Mouse (Mus musculus): ENCODE measurements around the gene Msantd1. TPM values are rescaled to one million over a fixed set of nuclear protein-coding genes. Genes with fewer than 3 reads are reported as not detected.

The Msantd1 gene
- polyA plus RNA-seq, 1 experiment from 2014 or later, result 1.1 TPM

DNA sequence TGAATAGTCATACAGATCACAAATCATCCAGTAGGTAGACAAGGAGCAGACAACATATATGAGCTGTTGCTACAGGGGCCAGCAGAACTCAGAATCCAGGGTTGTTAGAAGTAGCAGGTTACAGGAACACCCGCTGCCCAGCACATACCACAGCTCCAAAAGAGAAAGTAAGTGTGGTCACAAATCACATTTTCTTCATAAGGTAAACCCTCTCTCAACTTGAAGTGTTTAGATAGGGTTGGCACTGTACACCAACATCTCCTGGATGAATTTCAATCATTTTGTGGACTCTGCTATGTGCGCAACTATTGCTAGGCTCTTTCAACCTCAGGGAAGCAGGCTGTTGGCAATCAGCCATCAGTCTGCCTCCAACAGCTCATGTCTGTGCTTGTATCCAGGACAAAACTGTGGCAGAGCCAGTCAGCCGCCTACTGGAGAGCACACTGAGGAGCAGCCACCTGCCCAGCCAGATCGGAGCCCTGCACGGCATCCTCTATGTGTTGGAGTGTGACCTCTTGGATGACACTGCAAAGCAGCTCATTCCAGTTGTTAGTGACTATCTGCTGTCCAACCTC, 4.9 kb upstream of the Msantd1 start:
- Histone ChIP-seq H3K4me2 (ENCODE audit: low read depth, low read length) (no peak overlapping the region), H3K36me3 (ENCODE audit: control insufficient read depth, insufficient read depth, low read length) (peaks cover 41% of the 10 kb centered on the region), H3K9ac (ENCODE audit: low read length) (no peak overlapping the region), H3K4me1 (replicated peaks; ENCODE audit: control insufficient read depth, insufficient read depth, low read length) (peaks cover 12% of the 10 kb centered on the region), H3K9me3 (ENCODE audit: control insufficient read depth, low read length) (no peaks in the 10 kb centered on the region), H3K27ac (ENCODE audit: low read length) (peak overlapping the region; percentile 81), H3K27me3 (ENCODE audit: control insufficient read depth, insufficient read depth, low read depth, low read length) (no peaks in the 10 kb centered on the region), H3K4me3 (ENCODE audit: low read length) (no peak overlapping the region)
- WGBS, result 50% methylated on average over 5 of the region's 5 CpGs
- peak; percentile 95 for ATAC-seq (ENCODE audit: low read depth)

DNA sequence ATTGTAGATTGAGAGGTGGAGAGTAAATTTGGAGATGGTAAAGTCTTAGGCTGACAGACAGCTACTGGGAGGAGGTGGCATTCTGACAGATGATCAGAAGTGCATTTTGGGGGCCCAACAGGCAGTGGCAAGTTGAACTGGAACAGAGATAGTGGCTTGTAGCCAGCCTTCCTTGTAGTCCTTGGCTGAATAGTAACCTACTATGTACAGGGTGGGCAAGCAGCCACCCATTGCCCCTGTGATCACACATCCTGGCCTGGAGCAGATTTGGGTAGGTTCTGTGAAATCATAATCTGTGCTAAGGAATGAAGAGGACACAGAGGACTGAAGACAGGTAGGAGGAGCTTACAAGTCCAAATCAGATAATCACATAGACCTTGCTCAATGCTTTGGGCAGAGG, 3.4 kb upstream of the Msantd1 start:
- Histone ChIP-seq H3K4me1 (replicated peaks; ENCODE audit: control insufficient read depth, insufficient read depth, low read length) (peaks cover 18% of the 10 kb centered on the region), H3K9me3 (ENCODE audit: control insufficient read depth, low read length) (no peaks in the 10 kb centered on the region), H3K4me2 (ENCODE audit: low read depth, low read length) (no peak overlapping the region), H3K27me3 (ENCODE audit: control insufficient read depth, insufficient read depth, low read depth, low read length) (no peaks in the 10 kb centered on the region), H3K4me3 (ENCODE audit: low read length) (no peak overlapping the region), H3K36me3 (ENCODE audit: control insufficient read depth, insufficient read depth, low read length) (peaks cover 38% of the 10 kb centered on the region), H3K27ac (ENCODE audit: low read length) (no peak overlapping the region), H3K9ac (ENCODE audit: low read length) (no peak overlapping the region)
- ATAC-seq (ENCODE audit: low read depth), result no peak

DNA sequence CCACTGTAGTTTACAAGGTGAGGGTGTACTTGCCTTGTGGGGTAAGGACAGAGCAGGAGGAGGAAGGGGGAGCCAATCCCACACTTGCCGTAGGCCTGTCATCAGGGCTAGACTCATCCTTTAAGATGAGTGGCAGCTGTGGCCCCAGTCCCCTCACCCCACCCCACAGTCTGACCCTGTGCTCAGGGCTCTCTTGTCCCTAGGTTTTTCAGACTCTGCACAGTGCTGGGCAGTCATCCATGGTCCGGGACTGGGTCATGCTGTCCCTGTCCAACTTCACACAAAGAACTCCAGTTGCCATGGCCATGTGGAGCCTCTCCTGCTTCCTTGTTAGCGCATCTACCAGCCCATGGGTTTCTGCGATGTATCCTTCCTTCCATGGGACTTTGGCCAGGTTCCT, 582 bp upstream of the Msantd1 start:
- H3K27me3 ChIP-seq (ENCODE audit: control insufficient read depth, insufficient read depth, low read depth, low read length), result no peaks in the 10 kb centered on the region
- no peak overlapping the region for H3K27ac ChIP-seq (ENCODE audit: low read length)
- peaks cover 11% of the 10 kb centered on the region for H3K4me1 ChIP-seq (replicated peaks; ENCODE audit: control insufficient read depth, insufficient read depth, low read length)
- H3K9me3 ChIP-seq (ENCODE audit: control insufficient read depth, low read length), result no peaks in the 10 kb centered on the region
- H3K4me3 ChIP-seq (ENCODE audit: low read length), result no peak overlapping the region
- WGBS, result 87% methylated on average over 4 of the region's 4 CpGs
- ATAC-seq (ENCODE audit: low read depth), result no peak
- H3K36me3 ChIP-seq (ENCODE audit: control insufficient read depth, insufficient read depth, low read length), result peaks cover 28% of the 10 kb centered on the region
- H3K9ac ChIP-seq (ENCODE audit: low read length), result no peak overlapping the region
- H3K4me2 ChIP-seq (ENCODE audit: low read depth, low read length), result no peak overlapping the region

DNA sequence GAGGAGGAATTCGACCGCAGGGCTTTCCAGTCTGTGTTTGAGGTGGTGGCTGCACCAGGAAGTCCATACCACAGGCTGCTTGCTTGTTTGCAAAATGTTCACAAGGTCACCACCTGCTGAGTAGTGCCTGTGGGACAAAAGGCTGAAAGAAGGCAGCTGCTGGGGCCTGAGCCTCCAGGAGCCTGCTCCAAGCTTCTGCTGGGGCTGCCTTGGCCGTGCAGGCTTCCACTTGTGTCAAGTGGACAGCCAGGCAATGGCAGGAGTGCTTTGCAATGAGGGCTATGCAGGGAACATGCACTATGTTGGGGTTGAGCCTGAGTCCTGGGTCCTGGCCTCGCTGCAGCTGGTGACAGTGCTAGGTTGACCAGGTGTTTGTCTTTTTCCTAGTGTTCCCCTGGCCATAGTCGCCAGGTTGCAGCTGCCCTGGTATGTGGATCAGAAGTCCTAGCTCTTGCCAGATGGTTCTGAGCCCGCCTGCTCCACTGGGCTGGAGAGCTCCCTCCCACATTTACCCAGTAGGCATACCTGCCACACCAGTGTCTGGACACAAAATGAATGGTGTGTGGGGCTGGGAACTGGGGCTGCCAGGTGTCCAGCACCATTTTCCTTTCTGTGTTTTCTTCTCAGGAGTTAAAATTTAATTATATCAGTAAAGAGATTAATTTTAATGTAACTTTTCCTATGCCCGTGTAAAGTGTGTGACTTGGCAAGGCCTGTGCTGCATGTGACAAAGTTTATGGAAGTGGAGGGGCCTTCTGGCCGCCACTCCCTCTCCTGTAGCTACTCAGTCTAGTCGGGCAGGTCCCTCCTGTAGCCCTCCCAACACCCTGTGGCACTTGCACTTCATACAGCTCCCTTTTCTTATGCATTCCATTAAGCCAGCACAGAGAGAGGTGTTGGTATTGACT, 1.2 kb downstream of the Msantd1 start:
- Histone ChIP-seq H3K27ac (ENCODE audit: low read length) (peak overlapping the region; percentile 92), H3K9ac (ENCODE audit: low read length) (no peak overlapping the region), H3K4me3 (ENCODE audit: low read length) (no peak overlapping the region), H3K4me2 (ENCODE audit: low read depth, low read length) (no peak overlapping the region), H3K27me3 (ENCODE audit: control insufficient read depth, insufficient read depth, low read depth, low read length) (no peaks in the 10 kb centered on the region), H3K9me3 (ENCODE audit: control insufficient read depth, low read length) (no peaks in the 10 kb centered on the region), H3K36me3 (ENCODE audit: control insufficient read depth, insufficient read depth, low read length) (peaks cover 26% of the 10 kb centered on the region), H3K4me1 (replicated peaks; ENCODE audit: control insufficient read depth, insufficient read depth, low read length) (peaks cover 6% of the 10 kb centered on the region; the same call in 1 of the 2 replicates)
- WGBS, result 49% methylated on average over 9 of the region's 9 CpGs
- peak; percentile 88 for ATAC-seq (ENCODE audit: low read depth)

- H3K4me1 ChIP-seq (replicated peaks; ENCODE audit: control insufficient read depth, insufficient read depth, low read length), result peaks cover 6% of the 10 kb centered on the region; the same call in 1 of the 2 replicates
- H3K9ac ChIP-seq (ENCODE audit: low read length), result no peak overlapping the region
- peaks cover 21% of the 10 kb centered on the region for H3K36me3 ChIP-seq (ENCODE audit: control insufficient read depth, insufficient read depth, low read length)
- no peaks in the 10 kb centered on the region for H3K27me3 ChIP-seq (ENCODE audit: control insufficient read depth, insufficient read depth, low read depth, low read length)
- no peak overlapping the region for H3K4me3 ChIP-seq (ENCODE audit: low read length)
- peak; percentile 6; the same call in 1 of the 2 replicates for ATAC-seq (ENCODE audit: low read depth)
- H3K4me2 ChIP-seq (ENCODE audit: low read depth, low read length), result no peak overlapping the region
- no peaks in the 10 kb centered on the region for H3K9me3 ChIP-seq (ENCODE audit: control insufficient read depth, low read length)
- WGBS, result 92% methylated on average over 1 of the region's 1 CpGs
- H3K27ac ChIP-seq (ENCODE audit: low read length), result peak overlapping the region; percentile 92
Observed at GRCm38 (mm10) chr5:34909634-34910503, 2.1 kb downstream of the Msantd1 start.

- no peak overlapping the region; the same call in 1 of the 2 replicates for H3K27ac ChIP-seq (ENCODE audit: low read length)
- no peaks in the 10 kb centered on the region for H3K9me3 ChIP-seq (ENCODE audit: control insufficient read depth, low read length)
- WGBS, result 84% methylated on average over 4 of the region's 4 CpGs
- peaks cover 18% of the 10 kb centered on the region for H3K36me3 ChIP-seq (ENCODE audit: control insufficient read depth, insufficient read depth, low read length)
- peaks cover 6% of the 10 kb centered on the region; the same call in 1 of the 2 replicates for H3K4me1 ChIP-seq (replicated peaks; ENCODE audit: control insufficient read depth, insufficient read depth, low read length)
- H3K9ac ChIP-seq (ENCODE audit: low read length), result no peak overlapping the region
- no peaks in the 10 kb centered on the region for H3K27me3 ChIP-seq (ENCODE audit: control insufficient read depth, insufficient read depth, low read depth, low read length)
- ATAC-seq (ENCODE audit: low read depth), result no peak
- no peak overlapping the region for H3K4me2 ChIP-seq (ENCODE audit: low read depth, low read length)
- H3K4me3 ChIP-seq (ENCODE audit: low read length), result no peak overlapping the region
Observed at GRCm38 (mm10) chr5:34910504-34910815, 2.6 kb downstream of the Msantd1 start.

GRCm38 (mm10) chr5:34915801-34916200, 8.0 kb downstream of the Msantd1 start:
- no peak overlapping the region for H3K9ac ChIP-seq (ENCODE audit: low read length)
- H3K36me3 ChIP-seq (ENCODE audit: control insufficient read depth, insufficient read depth, low read length), result no peaks in the 10 kb centered on the region; the same call in 1 of the 2 replicates
- ATAC-seq (ENCODE audit: low read depth), result peak; percentile 82
- no peaks in the 10 kb centered on the region for H3K27me3 ChIP-seq (ENCODE audit: control insufficient read depth, insufficient read depth, low read depth, low read length)
- no peaks in the 10 kb centered on the region for H3K9me3 ChIP-seq (ENCODE audit: control insufficient read depth, low read length)
- H3K4me2 ChIP-seq (ENCODE audit: low read depth, low read length), result no peak overlapping the region
- no peaks in the 10 kb centered on the region for H3K4me1 ChIP-seq (replicated peaks; ENCODE audit: control insufficient read depth, insufficient read depth, low read length)
- no peak overlapping the region for H3K4me3 ChIP-seq (ENCODE audit: low read length)
- H3K27ac ChIP-seq (ENCODE audit: low read length), result no peak overlapping the region
- 15% methylated on average over 1 of the region's 1 CpGs for WGBS

GRCm38 (mm10) chr5:34917234-34917655, 9.4 kb downstream of the Msantd1 start:
- WGBS, result 62% methylated on average over 10 of the region's 10 CpGs
- H3K27me3 ChIP-seq (ENCODE audit: control insufficient read depth, insufficient read depth, low read depth, low read length), result no peaks in the 10 kb centered on the region
- no peak overlapping the region for H3K4me2 ChIP-seq (ENCODE audit: low read depth, low read length)
- H3K9me3 ChIP-seq (ENCODE audit: control insufficient read depth, low read length), result no peaks in the 10 kb centered on the region
- no peak overlapping the region for H3K4me3 ChIP-seq (ENCODE audit: low read length)
- no peak for ATAC-seq (ENCODE audit: low read depth)
- no peaks in the 10 kb centered on the region for H3K4me1 ChIP-seq (replicated peaks; ENCODE audit: control insufficient read depth, insufficient read depth, low read length)
- H3K27ac ChIP-seq (ENCODE audit: low read length), result no peak overlapping the region
- H3K9ac ChIP-seq (ENCODE audit: low read length), result no peak overlapping the region
- H3K36me3 ChIP-seq (ENCODE audit: control insufficient read depth, insufficient read depth, low read length), result no peaks in the 10 kb centered on the region

DNA sequence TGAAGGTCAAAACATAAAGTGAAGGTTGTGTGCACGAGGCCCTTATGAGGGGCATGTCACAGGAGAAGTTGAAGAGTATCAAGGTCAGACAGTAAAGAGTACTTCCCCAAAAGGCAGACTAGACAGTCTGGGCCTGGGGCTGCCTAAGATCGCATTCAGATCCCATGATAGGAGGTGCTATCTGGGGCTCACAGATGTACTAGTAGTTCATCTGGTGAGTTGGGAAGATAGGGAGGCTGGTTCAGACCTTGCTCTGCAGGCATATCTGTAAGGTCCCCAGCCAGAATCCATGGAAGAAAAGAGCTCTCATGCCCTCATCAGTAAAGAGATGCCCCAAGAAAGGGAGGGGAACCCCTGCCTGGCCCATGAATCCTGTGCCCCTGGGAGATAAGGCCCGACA, 11.0 kb downstream of the Msantd1 start:
- no peaks in the 10 kb centered on the region for H3K36me3 ChIP-seq (ENCODE audit: control insufficient read depth, insufficient read depth, low read length)
- no peak overlapping the region for H3K4me2 ChIP-seq (ENCODE audit: low read depth, low read length)
- no peak overlapping the region for H3K4me3 ChIP-seq (ENCODE audit: low read length)
- H3K9ac ChIP-seq (ENCODE audit: low read length), result no peak overlapping the region
- no peaks in the 10 kb centered on the region for H3K4me1 ChIP-seq (replicated peaks; ENCODE audit: control insufficient read depth, insufficient read depth, low read length)
- no peaks in the 10 kb centered on the region for H3K9me3 ChIP-seq (ENCODE audit: control insufficient read depth, low read length)
- no peak for ATAC-seq (ENCODE audit: low read depth)
- no peaks in the 10 kb centered on the region for H3K27me3 ChIP-seq (ENCODE audit: control insufficient read depth, insufficient read depth, low read depth, low read length)
- WGBS, result 72% methylated on average over 3 of the region's 3 CpGs
- H3K27ac ChIP-seq (ENCODE audit: low read length), result no peak overlapping the region

All from lung, embryonic 16.5 days (tissue).